Mouse (Mus musculus) embryonic fibroblast, embryonic 13.5 days (primary cell): ENCODE measurements around the gene Chp1.

Source experiments
- CTCF ChIP-seq: IDR thresholded peaks from 2 replicates; pipeline ENCODE4 v1.5.1; 2011; ENCODE audit warnings: mild to moderate bottlenecking, control low read depth, low read length, moderate library complexity, borderline replicate concordance; ENCODE audit not compliant: insufficient read depth
- POLR2A ChIP-seq: IDR thresholded peaks from 2 replicates; pipeline ENCODE4 v1.6.1; 2011; ENCODE audit warnings: low read depth, mild to moderate bottlenecking, control low read depth, low read length, moderate library complexity

- TF ChIP-seq POLR2A (no peak), CTCF (no peak)
Observed at GRCm38 (mm10) chr2:119591247-119591646, 43.8 kb downstream of the Chp1 start.
